Mouse (Mus musculus) C2C12 (cell line): ENCODE measurements around the gene Tom1l2. TPM values are rescaled to one million over a fixed set of nuclear protein-coding genes. Genes with fewer than 3 reads are reported as not detected.

Experiments
- H3K27me3 ChIP-seq: one replicate; pipeline ENCODE4 v1.6.1; 2011; ENCODE audit not compliant: control insufficient read depth, insufficient read depth, insufficient read length
- H3K36me3 ChIP-seq: one replicate; pipeline ENCODE4 v1.6.1; 2011; ENCODE audit not compliant: control insufficient read depth, insufficient read depth
- H3K4me3 ChIP-seq: one replicate; pipeline ENCODE4 v1.5.1; 2011; ENCODE audit warnings: mild to moderate bottlenecking, control low read depth; ENCODE audit not compliant: poor library complexity, insufficient read depth, severe bottlenecking
- H3K79me2 ChIP-seq: one replicate; pipeline ENCODE4 v1.6.1; 2011; ENCODE audit not compliant: control insufficient read depth, insufficient read depth
- H3K79me3 ChIP-seq: one replicate; pipeline ENCODE4 v1.6.1; 2011; ENCODE audit warnings: low read depth, control low read depth
- H3ac ChIP-seq: one replicate; pipeline ENCODE3; 2011; ENCODE audit warnings: low read depth; ENCODE audit not compliant: control insufficient read depth, insufficient read length
- CEBPB ChIP-seq: IDR thresholded peaks from one replicate; pipeline ENCODE4 v1.6.1; 2011; ENCODE audit warnings: low read depth, mild to moderate bottlenecking, control low read depth, moderate library complexity
- CTCF ChIP-seq: IDR thresholded peaks from one replicate; pipeline ENCODE4 v1.5.1; 2011; ENCODE audit not compliant: control insufficient read depth, insufficient read depth, insufficient read length
- FOSL1 ChIP-seq: IDR thresholded peaks from one replicate; pipeline ENCODE4 v1.8.0; 2011; ENCODE audit warnings: mild to moderate bottlenecking, low read length; ENCODE audit not compliant: poor library complexity, insufficient read depth, severe bottlenecking
- MAX ChIP-seq: IDR thresholded peaks from one replicate; pipeline ENCODE4 v1.6.1; 2011; ENCODE audit warnings: mild to moderate bottlenecking, control low read depth
- MYOD1 ChIP-seq: IDR thresholded peaks from one replicate; pipeline ENCODE4 v1.6.1; 2011; ENCODE audit warnings: low read depth; ENCODE audit not compliant: control insufficient read depth, insufficient read length
- MYOG ChIP-seq: IDR thresholded peaks from one replicate; pipeline ENCODE4 v1.6.1; 2011; ENCODE audit not compliant: control insufficient read depth, insufficient read length; ENCODE audit errors: extremely low read depth
- USF1 ChIP-seq: IDR thresholded peaks from one replicate; pipeline ENCODE4 v1.6.1; 2011; ENCODE audit warnings: low read depth, mild to moderate bottlenecking, control low read depth, moderate library complexity
- polyA plus RNA-seq: library from polyadenylated mRNA; unstranded; fragments of >200 nt; fragmentation: generic; extraction: Trizol; gene quantifications from one replicate; pipeline ENCODE4 v1.2.1, GENCODE M21; 2012; ENCODE audit warnings: missing spikeins

Tom1l2 gene
- polyA plus RNA-seq, 1 experiment, result 17.1 TPM

- Histone ChIP-seq H3K79me2 (peaks cover 84% of the 10 kb centered on the region), H3K27me3 (no peaks in the 10 kb centered on the region), H3K79me3 (peaks cover 41% of the 10 kb centered on the region), H3ac (peak overlapping the region; percentile 13), H3K36me3 (peaks cover 31% of the 10 kb centered on the region), H3K4me3 (peak overlapping the region; percentile 34)
- no peak for TF ChIP-seq MYOG
- no peak for TF ChIP-seq MAX
- TF ChIP-seq USF1, result no peak
- no peak for TF ChIP-seq CEBPB
- TF ChIP-seq CTCF, result no peak
- TF ChIP-seq FOSL1, result no peak
- TF ChIP-seq MYOD1, result no peak
Measured at GRCm38 (mm10) chr11:60209217-60209932, 143.3 kb downstream of the Tom1l2 start.

- Histone ChIP-seq H3K27me3 (no peaks in the 10 kb centered on the region), H3K36me3 (peaks cover 37% of the 10 kb centered on the region), H3K79me2 (peaks cover 78% of the 10 kb centered on the region), H3K79me3 (peaks cover 38% of the 10 kb centered on the region), H3K4me3 (no peak overlapping the region), H3ac (no peak overlapping the region)
- TF ChIP-seq MYOG (no peak), MYOD1 (no peak), MAX (no peak), USF1 (no peak), FOSL1 (no peak), CEBPB (no peak), CTCF (no peak)
Measured at GRCm38 (mm10) chr11:60208712-60209111, 144.0 kb downstream of the Tom1l2 start.

GRCm38 (mm10) chr11:60208201-60208600, 144.5 kb downstream of the Tom1l2 start:
- Histone ChIP-seq H3K79me3 (peaks cover 38% of the 10 kb centered on the region), H3K27me3 (no peaks in the 10 kb centered on the region), H3K79me2 (peaks cover 73% of the 10 kb centered on the region), H3ac (no peak overlapping the region), H3K36me3 (peaks cover 37% of the 10 kb centered on the region), H3K4me3 (no peak overlapping the region)
- TF ChIP-seq MYOG, result no peak
- TF ChIP-seq MAX, result no peak
- TF ChIP-seq MYOD1, result no peak
- no peak for TF ChIP-seq USF1
- TF ChIP-seq CTCF, result no peak
- no peak for TF ChIP-seq FOSL1
- TF ChIP-seq CEBPB, result no peak

GRCm38 (mm10) chr11:60206207-60206606, 146.5 kb downstream of the Tom1l2 start:
- no peak for TF ChIP-seq MYOG
- Histone ChIP-seq H3K36me3 (peaks cover 48% of the 10 kb centered on the region), H3K79me3 (peaks cover 34% of the 10 kb centered on the region), H3K4me3 (no peak overlapping the region), H3K79me2 (peaks cover 53% of the 10 kb centered on the region), H3K27me3 (no peaks in the 10 kb centered on the region), H3ac (no peak overlapping the region)

GRCm38 (mm10) chr11:60205026-60205425, 147.7 kb downstream of the Tom1l2 start:
- no peak overlapping the region for H3K4me3 ChIP-seq
- no peak for TF ChIP-seq MAX
- no peak for TF ChIP-seq USF1
- TF ChIP-seq FOSL1, result no peak
- no peak for TF ChIP-seq MYOD1
- no peak for TF ChIP-seq CEBPB
- TF ChIP-seq CTCF, result no peak
- TF ChIP-seq MYOG, result no peak
- peaks cover 30% of the 10 kb centered on the region for H3K79me3 ChIP-seq
- no peak overlapping the region for H3ac ChIP-seq
- no peaks in the 10 kb centered on the region for H3K27me3 ChIP-seq
- peaks cover 56% of the 10 kb centered on the region for H3K36me3 ChIP-seq
- H3K79me2 ChIP-seq, result peaks cover 41% of the 10 kb centered on the region
